10 mouse cellular contexts compared by ENCODE assay signal in genomic region chr9:54950162-54950561, GRCm38 (mm10). TPM values are rescaled to one million over a fixed set of nuclear protein-coding genes. Genes with fewer than 3 reads are reported as not detected.
DNase-seq lines count a peak whose midpoint lies in the region; ATAC-seq lines count a peak whose summit lies in the region.
"Not testable (repeated sequence)": the region's sequence is repeated elsewhere in the genome, so short reads cannot be mapped to it uniquely, and the experiment has no call there.
"Had no signal": no experiment of that assay in that cellular context is flagged by ENCODE, and none has a peak within 500 bp of the region (broad histone marks: within the 10 kb centered on the region; RNA-seq: fewer than 3 reads in every experiment).

No protein-coding gene starts in this region.

- WGBS in forebrain, embryonic 10.5 days = 55% methylated on average over 8 of the region's 8 CpGs
- 47% methylated on average over 8 of the region's 8 CpGs for WGBS in heart, embryonic 14.5 days
- 42% methylated on average over 8 of the region's 8 CpGs for WGBS in intestine, embryonic 16.5 days
- 40% methylated on average over 8 of the region's 8 CpGs for WGBS in limb, embryonic 15.5 days
- WGBS in macrophage (ENCODE audit: missing documents) = 33% methylated on average over 6 of the region's 8 CpGs
- 51% methylated on average over 8 of the region's 8 CpGs for WGBS in neural tube, embryonic 14.5 days

- H3K4me1 ChIP-seq in forebrain, embryonic 10.5 days = peaks cover 18% of the 10 kb centered on the region
- H3K4me1 ChIP-seq in heart, embryonic 14.5 days (ENCODE audit: control insufficient read depth in 2 of 2, insufficient read depth in 2 of 2, low read length in 2 of 2); intestine, embryonic 16.5 days (ENCODE audit: control insufficient read depth, insufficient read depth, low read length): not testable (repeated sequence)
- peaks cover 14% of the 10 kb centered on the region for H3K4me1 ChIP-seq in limb, embryonic 15.5 days
- H3K4me1 ChIP-seq in neural tube, embryonic 14.5 days (ENCODE audit: control insufficient read depth, insufficient read depth, low read length) = peaks cover 13% of the 10 kb centered on the region; the same call in 1 of the 2 replicates

- ATAC-seq in heart, embryonic 14.5 days (ENCODE audit: insufficient number of reproducible peaks, insufficient read depth, low FRiP score, low read depth); limb, embryonic 15.5 days (ENCODE audit: insufficient number of reproducible peaks, low FRiP score, low TSS enrichment, low read depth); neural tube, embryonic 14.5 days (ENCODE audit: low read depth): not testable (repeated sequence)
- peak; percentile 36; the same call in 1 of the 2 replicates for ATAC-seq in intestine, embryonic 16.5 days

- peak overlapping the region; percentile 72 for H3K4me2 ChIP-seq in heart, embryonic 14.5 days (ENCODE audit: low read length)
- H3K4me2 ChIP-seq in intestine, embryonic 16.5 days (ENCODE audit: low read depth, low read length) = peak overlapping the region; percentile 51
- peak overlapping the region; percentile 53 for H3K4me2 ChIP-seq in limb, embryonic 15.5 days
- H3K4me2 ChIP-seq in neural tube, embryonic 14.5 days (ENCODE audit: low read depth, low read length) = peak overlapping the region; percentile 84

- not testable (repeated sequence) for H3K27me3 ChIP-seq in forebrain, embryonic 10.5 days (ENCODE audit: poor library complexity, severe bottlenecking); heart, embryonic 14.5 days (ENCODE audit: control insufficient read depth, insufficient read depth, low read length); intestine, embryonic 16.5 days (replicated peaks; ENCODE audit: control insufficient read depth, insufficient read depth, low read length); limb, embryonic 15.5 days; neural tube, embryonic 14.5 days (ENCODE audit: control insufficient read depth, insufficient read depth, low read length)

- peaks cover 26% of the 10 kb centered on the region for H3K79me2 ChIP-seq in macrophage (ENCODE audit: inconsistent target)

- H3K27ac ChIP-seq in forebrain, embryonic 10.5 days = peak overlapping the region; percentile 94
- H3K27ac ChIP-seq in heart, embryonic 14.5 days (replicated peaks in 1 of 2; ENCODE audit: control insufficient read depth in 1 of 2, insufficient read depth in 1 of 2, low read depth in 2 of 2, low read length in 2 of 2) = peak overlapping the region; percentile 76 to 92
- peak overlapping the region; percentile 72 for H3K27ac ChIP-seq in intestine, embryonic 16.5 days (ENCODE audit: low read length)
- peak overlapping the region; percentile 93 for H3K27ac ChIP-seq in limb, embryonic 15.5 days
- H3K27ac ChIP-seq in macrophage = peak overlapping the region; percentile 65
- peak overlapping the region; percentile 92 for H3K27ac ChIP-seq in neural tube, embryonic 14.5 days (ENCODE audit: low read depth, low read length)

- H3K9me3 ChIP-seq in forebrain, embryonic 10.5 days; heart, embryonic 14.5 days (ENCODE audit: control insufficient read depth, low read length); intestine, embryonic 16.5 days (ENCODE audit: control insufficient read depth, low read length); limb, embryonic 15.5 days; neural tube, embryonic 14.5 days (ENCODE audit: control insufficient read depth, low read length): not testable (repeated sequence)

- H3K9ac ChIP-seq in heart, embryonic 14.5 days (ENCODE audit: low read length) = peak overlapping the region; percentile 91
- H3K9ac ChIP-seq in intestine, embryonic 16.5 days (ENCODE audit: low read depth, low read length) = peak overlapping the region; percentile 87; the same call in 1 of the 2 replicates
- H3K9ac ChIP-seq in limb, embryonic 15.5 days = 0 out of 2 replicates have a peak overlapping the region, but pooled peaks have one; percentile 20
- not testable (repeated sequence) for H3K9ac ChIP-seq in neural tube, embryonic 14.5 days (replicated peaks; ENCODE audit: low read depth, low read length)

- H3K4me3 ChIP-seq in forebrain, embryonic 10.5 days = peak overlapping the region; percentile 90
- H3K4me3 ChIP-seq in heart, embryonic 14.5 days (ENCODE audit: control insufficient read depth in 1 of 2, insufficient read depth in 1 of 2, low read depth in 1 of 2, low read length in 2 of 2) = peak overlapping the region; percentile 95 to 98
- peak overlapping the region; percentile 82 for H3K4me3 ChIP-seq in intestine, embryonic 16.5 days (ENCODE audit: low read length)
- H3K4me3 ChIP-seq in limb, embryonic 15.5 days = peak overlapping the region; percentile 85
- H3K4me3 ChIP-seq in macrophage (ENCODE audit: inconsistent target) = peak overlapping the region; percentile 77
- peak overlapping the region; percentile 83 for H3K4me3 ChIP-seq in neural tube, embryonic 14.5 days (ENCODE audit: low read depth, low read length)

- peak; percentile 8 to 14 for DNase-seq in adrenal gland, postnatal 36 days
- DNase-seq in forebrain, embryonic 10.5 days (ENCODE audit: extremely low spot score, low spot score) = not testable (repeated sequence)

- H3K36me3 ChIP-seq in forebrain, embryonic 10.5 days (replicated peaks) = peaks cover 32% of the 10 kb centered on the region
- peaks cover 37% of the 10 kb centered on the region for H3K36me3 ChIP-seq in heart, embryonic 14.5 days (ENCODE audit: control insufficient read depth, insufficient read depth, low read length)
- H3K36me3 ChIP-seq in intestine, embryonic 16.5 days (ENCODE audit: control insufficient read depth, insufficient read depth, low read length) = not testable (repeated sequence)
- H3K36me3 ChIP-seq in limb, embryonic 15.5 days = peaks cover 28% of the 10 kb centered on the region
- H3K36me3 ChIP-seq in macrophage (ENCODE audit: inconsistent target) = peaks cover 20% of the 10 kb centered on the region; the same call in 1 of the 2 replicates
- H3K36me3 ChIP-seq in neural tube, embryonic 14.5 days (ENCODE audit: control insufficient read depth, insufficient read depth, low read length) = peaks cover 13% of the 10 kb centered on the region

RNA-seq across cellular contexts. Expression of gene Psma4, which starts 0.4 kb away (rescaled TPM):
- total RNA-seq in adrenal gland, postnatal 36 days (2021) = 100 to 1,000 TPM; 186 to 193 TPM
- polyA plus RNA-seq in forebrain, embryonic 10.5 days (2016; fragmentation: Nextera tagmentation; extraction: Ambion mirVana) = 327 and 338 TPM in 2 replicates
- 224 and 239 TPM in 2 replicates for polyA plus RNA-seq in heart, embryonic 14.5 days (2014; fragmentation: Nextera tagmentation; extraction: Ambion mirVana)
- polyA plus RNA-seq in intestine, embryonic 16.5 days (2015; fragmentation: Nextera tagmentation; extraction: Ambion mirVana) = 269 and 294 TPM in 2 replicates
- polyA plus RNA-seq in limb, embryonic 15.5 days (2015; fragmentation: Nextera tagmentation; extraction: Ambion mirVana) = 289 and 291 TPM in 2 replicates
- total RNA-seq in macrophage (2018; cell fraction: chromatin; rRNA removed) = 100 to 1,000 TPM in 9 of 26 experiments, 10 to 100 TPM in 17; 33.2 to 122 (median 77.4) TPM
- total RNA-seq in macrophage (2018; cell fraction: cytosol; rRNA removed) = 100 to 1,000 TPM; 118 to 224 (median 167) TPM
- total RNA-seq in macrophage (2018; cell fraction: nucleus; rRNA removed) = 100 to 1,000 TPM in 7 of 26 experiments, 10 to 100 TPM in 19; 27.3 to 110 (median 84.3) TPM
- 158 to 208 TPM (median 197 TPM) in 3 replicates for polyA plus RNA-seq in macrophage (2018)
- 272 and 275 TPM in 2 replicates for polyA plus RNA-seq in neural tube, embryonic 14.5 days (2014; fragmentation: Nextera tagmentation; extraction: Ambion mirVana)

RNA-seq across cellular contexts. Expression of gene AY074887, which starts 0.6 kb away (rescaled TPM):
- total RNA-seq in adrenal gland, postnatal 36 days (2021) = not detected
- 0.77 and 1.1 TPM in 2 replicates for polyA plus RNA-seq in forebrain, embryonic 10.5 days (2016; fragmentation: Nextera tagmentation; extraction: Ambion mirVana)
- 1.2 and 1.3 TPM in 2 replicates for polyA plus RNA-seq in heart, embryonic 14.5 days (2014; fragmentation: Nextera tagmentation; extraction: Ambion mirVana)
- 0.31 and 0.66 TPM in 2 replicates for polyA plus RNA-seq in intestine, embryonic 16.5 days (2015; fragmentation: Nextera tagmentation; extraction: Ambion mirVana)
- polyA plus RNA-seq in limb, embryonic 15.5 days (2015; fragmentation: Nextera tagmentation; extraction: Ambion mirVana) = 0.79 and 1.00 TPM in 2 replicates
- total RNA-seq in macrophage (2018; cell fraction: chromatin; rRNA removed) = 1 to 10 TPM in 1 of 26 experiments, not detected in 25; 1.3 TPM
- under 1 TPM in 2 of 26 experiments, not detected in 24; 0.29 to 0.31 TPM for total RNA-seq in macrophage (2018; cell fraction: cytosol; rRNA removed)
- total RNA-seq in macrophage (2018; cell fraction: nucleus; rRNA removed) = 1 to 10 TPM in 3 of 26 experiments, under 1 TPM in 2, not detected in 21; 0.81 to 2.0 (median 1.0) TPM
- polyA plus RNA-seq in macrophage (2018) = not detected in 3 replicates
- polyA plus RNA-seq in neural tube, embryonic 14.5 days (2014; fragmentation: Nextera tagmentation; extraction: Ambion mirVana) = 0.73 and 1.4 TPM in 2 replicates
- total RNA-seq: heart, adult 18-20 months; layer of hippocampus, postnatal 14 days had no signal

RNA-seq across cellular contexts. Expression of gene Chrna5, which starts 30.5 kb away (rescaled TPM):
- under 1 TPM; 0.33 to 0.56 TPM for total RNA-seq in adrenal gland, postnatal 36 days (2021)
- polyA plus RNA-seq in forebrain, embryonic 10.5 days (2016; fragmentation: Nextera tagmentation; extraction: Ambion mirVana) = 0.42 TPM in 2 replicates
- 0.16 and 0.27 TPM in 2 replicates for polyA plus RNA-seq in heart, embryonic 14.5 days (2014; fragmentation: Nextera tagmentation; extraction: Ambion mirVana)
- polyA plus RNA-seq in intestine, embryonic 16.5 days (2015; fragmentation: Nextera tagmentation; extraction: Ambion mirVana) = 0.21 and 0.58 TPM in 2 replicates
- polyA plus RNA-seq in limb, embryonic 15.5 days (2015; fragmentation: Nextera tagmentation; extraction: Ambion mirVana) = 1.2 and 1.8 TPM in 2 replicates
- total RNA-seq in macrophage (2018; cell fraction: chromatin; rRNA removed) = not detected
- total RNA-seq in macrophage (2018; cell fraction: cytosol; rRNA removed) = under 1 TPM in 3 of 26 experiments, not detected in 23; 0.07 to 0.10 (median 0.08) TPM
- total RNA-seq in macrophage (2018; cell fraction: nucleus; rRNA removed) = not detected
- not detected in 3 replicates for polyA plus RNA-seq in macrophage (2018)
- 5.1 TPM in 2 replicates for polyA plus RNA-seq in neural tube, embryonic 14.5 days (2014; fragmentation: Nextera tagmentation; extraction: Ambion mirVana)
- total RNA-seq: common myeloid progenitor, adult 5-6 weeks; heart, adult 18-20 months had no signal

RNA-seq across cellular contexts. Expression of gene Hykk, which starts 33.1 kb away (rescaled TPM):
- 1 to 10 TPM; 1.4 to 2.1 TPM for total RNA-seq in adrenal gland, postnatal 36 days (2021)
- 4.3 and 5.0 TPM in 2 replicates for polyA plus RNA-seq in forebrain, embryonic 10.5 days (2016; fragmentation: Nextera tagmentation; extraction: Ambion mirVana)
- polyA plus RNA-seq in heart, embryonic 14.5 days (2014; fragmentation: Nextera tagmentation; extraction: Ambion mirVana) = 2.8 and 3.1 TPM in 2 replicates
- 2.5 and 2.7 TPM in 2 replicates for polyA plus RNA-seq in intestine, embryonic 16.5 days (2015; fragmentation: Nextera tagmentation; extraction: Ambion mirVana)
- 4.3 and 5.0 TPM in 2 replicates for polyA plus RNA-seq in limb, embryonic 15.5 days (2015; fragmentation: Nextera tagmentation; extraction: Ambion mirVana)
- total RNA-seq in macrophage (2018; cell fraction: chromatin; rRNA removed) = under 1 TPM in 16 of 26 experiments, not detected in 10; 0.15 to 0.81 (median 0.25) TPM
- total RNA-seq in macrophage (2018; cell fraction: cytosol; rRNA removed) = under 1 TPM; 0.09 to 0.29 (median 0.18) TPM
- under 1 TPM in 18 of 26 experiments, not detected in 8; 0.10 to 0.99 (median 0.19) TPM for total RNA-seq in macrophage (2018; cell fraction: nucleus; rRNA removed)
- 0.05 to 0.30 TPM (median 0.21 TPM) in 3 replicates for polyA plus RNA-seq in macrophage (2018)
- polyA plus RNA-seq in neural tube, embryonic 14.5 days (2014; fragmentation: Nextera tagmentation; extraction: Ambion mirVana) = 2.3 and 2.8 TPM in 2 replicates
- total RNA-seq: common myeloid progenitor, adult 5-6 weeks had no signal
